Mouse (Mus musculus): ENCODE measurements around the gene Cspg5. TPM values are rescaled to one million over a fixed set of nuclear protein-coding genes. Genes with fewer than 3 reads are reported as not detected.

Gene Cspg5
- total RNA-seq, 2 experiments from 2014 or later = 277 to 278 TPM

GRCm38 (mm10) chr9:110264991-110265390 lies 21.4 kb downstream of the Cspg5 start:
- TF ChIP-seq CTCF (conservative IDR thresholded peaks at IDR 0.05) = no peak
- Histone ChIP-seq H3K4me3 (no peak overlapping the region), H3K27ac (no peak overlapping the region)
- DNase-seq (ENCODE audit: low spot score in 2 of 2) = no peak

GRCm38 (mm10) chr9:110268416-110268815 lies 24.8 kb downstream of the Cspg5 start:
- TF ChIP-seq CTCF (conservative IDR thresholded peaks at IDR 0.05) = no peak
- DNase-seq (ENCODE audit: low spot score in 2 of 2) = no peak
- no peak overlapping the region for H3K27ac ChIP-seq
- no peak overlapping the region for H3K4me3 ChIP-seq

GRCm38 (mm10) chr9:110272330-110272729 lies 28.7 kb downstream of the Cspg5 start:
- no peak for DNase-seq (ENCODE audit: low spot score in 2 of 2)
- Histone ChIP-seq H3K4me3 (no peak overlapping the region), H3K27ac (no peak overlapping the region)
- TF ChIP-seq CTCF (conservative IDR thresholded peaks at IDR 0.05) = no peak

- TF ChIP-seq CTCF (conservative IDR thresholded peaks at IDR 0.05) = no peak
- Histone ChIP-seq H3K27ac (no peak overlapping the region), H3K4me3 (no peak overlapping the region)
- DNase-seq (ENCODE audit: low spot score in 2 of 2) = no peak
These were observed 29.9 kb downstream of the Cspg5 start for GRCm38 (mm10) chr9:110273507-110273906.

GRCm38 (mm10) chr9:110275882-110276281 lies 32.3 kb downstream of the Cspg5 start:
- Histone ChIP-seq H3K27ac (peak overlapping the region; percentile 87; the same call in 1 of the 2 replicates), H3K4me3 (no peak overlapping the region)
- DNase-seq (ENCODE audit: low spot score in 2 of 2) = no peak
- TF ChIP-seq CTCF (conservative IDR thresholded peaks at IDR 0.05) = peak; percentile 56

GRCm38 (mm10) chr9:110277431-110277881 lies 33.9 kb downstream of the Cspg5 start:
- H3K4me3 ChIP-seq = no peak overlapping the region
- DNase-seq (ENCODE audit: low spot score in 2 of 2) = peak; percentile 64 to 83
- TF ChIP-seq CTCF (conservative IDR thresholded peaks at IDR 0.05) = no peak
- peak overlapping the region; percentile 78; the same call in 1 of the 2 replicates for H3K27ac ChIP-seq

- no peak for DNase-seq (ENCODE audit: low spot score in 2 of 2)
- TF ChIP-seq CTCF (conservative IDR thresholded peaks at IDR 0.05) = no peak
- peak overlapping the region; percentile 72; the same call in 1 of the 2 replicates for H3K27ac ChIP-seq
- no peak overlapping the region for H3K4me3 ChIP-seq
These were observed 40.6 kb downstream of the Cspg5 start for GRCm38 (mm10) chr9:110284075-110284697.

- no peak for TF ChIP-seq CTCF (conservative IDR thresholded peaks at IDR 0.05)
- Histone ChIP-seq H3K4me3 (no peak overlapping the region), H3K27ac (peak overlapping the region; percentile 91)
- DNase-seq (ENCODE audit: low spot score in 2 of 2) = peak; percentile 41 to 81
These were observed 43.8 kb downstream of the Cspg5 start for GRCm38 (mm10) chr9:110287321-110287924.

- no peak for TF ChIP-seq CTCF (conservative IDR thresholded peaks at IDR 0.05)
- peak in 1 of 2 experiments; percentile 51 for DNase-seq (ENCODE audit: low spot score in 2 of 2)
- H3K4me3 ChIP-seq = peak overlapping the region; percentile 27
- peak overlapping the region; percentile 86 for H3K27ac ChIP-seq
These were observed 49.7 kb downstream of the Cspg5 start for GRCm38 (mm10) chr9:110293254-110293718.

- TF ChIP-seq CTCF (conservative IDR thresholded peaks at IDR 0.05) = no peak
- peak overlapping the region; percentile 86 for H3K27ac ChIP-seq
- no peak for DNase-seq (ENCODE audit: low spot score in 2 of 2)
These were observed 50.4 kb downstream of the Cspg5 start for GRCm38 (mm10) chr9:110293873-110294415.

GRCm38 (mm10) chr9:110294786-110295185 lies 51.2 kb downstream of the Cspg5 start:
- no peak overlapping the region for H3K4me3 ChIP-seq
- no peak for TF ChIP-seq CTCF (conservative IDR thresholded peaks at IDR 0.05)
- DNase-seq (ENCODE audit: low spot score in 2 of 2) = no peak
- no peak overlapping the region for H3K27ac ChIP-seq

More at GRCm38 (mm10) chr9:110293873-110294415, 50.4 kb downstream of the Cspg5 start:
- H3K4me3 ChIP-seq = peak overlapping the region; percentile 27

- peak; percentile 87 for TF ChIP-seq CTCF (conservative IDR thresholded peaks at IDR 0.05)
- Histone ChIP-seq H3K4me3 (no peak overlapping the region), H3K27ac (peak overlapping the region; percentile 64)
- DNase-seq (ENCODE audit: low spot score in 2 of 2) = peak; percentile 83 to 87
These were observed 53.5 kb downstream of the Cspg5 start for GRCm38 (mm10) chr9:110296867-110297627.

GRCm38 (mm10) chr9:110304516-110304915 lies 60.9 kb downstream of the Cspg5 start:
- DNase-seq (ENCODE audit: low spot score in 2 of 2) = no peak
- peak overlapping the region; percentile 96 for H3K27ac ChIP-seq
- TF ChIP-seq CTCF (conservative IDR thresholded peaks at IDR 0.05) = peak; percentile 75

More at GRCm38 (mm10) chr9:110304516-110304915, 60.9 kb downstream of the Cspg5 start:
- peak overlapping the region; percentile 74 for H3K4me3 ChIP-seq

Data from layer of hippocampus, adult 2 months (tissue).